Mouse (Mus musculus) ES-Bruce4 (cell line): ENCODE data around the gene Obox3.
"Not testable (repeated sequence)": the region's sequence is repeated elsewhere in the genome, so short reads cannot be mapped to it uniquely, and the experiment has no call there.

Experiments used
- CTCF ChIP-seq: IDR thresholded peaks from one replicate; pipeline ENCODE4 v1.8.1; 2011; ENCODE audit warnings: low read depth, low read length
- EP300 ChIP-seq: IDR thresholded peaks from 2 replicates; pipeline ENCODE4 v1.6.1; 2011; ENCODE audit warnings: low read depth, low read length; ENCODE audit not compliant: insufficient read depth
- POLR2A ChIP-seq: IDR thresholded peaks from one replicate; pipeline ENCODE4 v1.8.1; 2011; ENCODE audit warnings: low read length; ENCODE audit not compliant: insufficient read depth

GRCm38 (mm10) chr7:15639802-15640201, at the start of gene Obox3:
- not testable (repeated sequence) for TF ChIP-seq POLR2A, EP300, CTCF
